Mouse (Mus musculus): ENCODE measurements around the gene 2610001J05Rik. TPM values are rescaled to one million over a fixed set of nuclear protein-coding genes. Genes with fewer than 3 reads are reported as not detected.
A peak's percentile ranks its signal among the peaks of the same experiment; 100 is the strongest.

Gene 2610001J05Rik
- total and polyA plus RNA-seq, 3 experiments: 28.1 to 45.4 TPM; not detected in 1

DNA sequence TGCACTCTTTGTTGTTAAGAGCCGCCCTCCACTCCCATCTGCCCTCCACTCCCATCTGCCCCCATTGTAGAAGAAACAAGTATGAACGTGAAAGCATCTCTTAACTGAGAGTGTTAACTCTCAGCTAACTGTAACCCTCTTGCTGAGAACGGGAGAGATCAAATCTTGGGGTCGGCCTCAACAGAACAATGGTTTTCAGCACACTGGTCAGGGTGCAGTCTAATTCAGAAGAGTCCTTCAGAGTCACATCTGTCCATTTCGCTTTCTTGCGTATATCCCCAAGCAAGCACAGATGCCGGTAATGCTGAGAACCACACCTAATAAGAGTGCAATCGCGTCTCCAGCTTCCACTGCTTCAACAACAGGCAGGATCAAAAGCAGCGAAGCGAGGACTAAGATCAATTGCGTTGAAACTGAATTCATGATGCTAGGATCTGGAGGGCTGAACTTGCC is 1.0 kb downstream of the 2610001J05Rik start:
- peaks cover 2% of the 10 kb centered on the region; the same call in 1 of the 2 replicates for H3K79me2 ChIP-seq (ENCODE audit: control insufficient read depth, insufficient read depth, low read length, poor library complexity)
- peaks cover 0 to 11% of the 10 kb centered on the region in 2 experiments; a peak in 2 of 4 replicates for H3K36me3 ChIP-seq (ENCODE audit: control insufficient read depth in 1 of 2, insufficient read depth in 2 of 2, low read length in 2 of 2)
- H3K9me3 ChIP-seq (replicated peaks; ENCODE audit: insufficient read depth, low read length): no peaks in the 10 kb centered on the region
- H3K9ac ChIP-seq (ENCODE audit: control insufficient read depth, low read depth, low read length, poor library complexity, severe bottlenecking): peak overlapping the region; percentile 81
- peak; percentile 37 for DNase-seq (ENCODE audit: low read depth, low spot score)
- peaks cover 0 to 6% of the 10 kb centered on the region in 2 experiments; a peak in 3 of 4 replicates for H3K4me1 ChIP-seq (ENCODE audit: control insufficient read depth in 1 of 2, insufficient read depth in 2 of 2, low read length in 2 of 2)
- peak overlapping the region; percentile 58 for H3K27ac ChIP-seq (ENCODE audit: control insufficient read depth, low read depth, low read length)
- TF ChIP-seq ZNF384 (IDR thresholded peaks at IDR 0.05; ENCODE audit: low read depth, low read length) (no peak), SMC3 (IDR thresholded peaks at IDR 0.05; ENCODE audit: low read depth, low read length) (no peak), POLR2A (IDR thresholded peaks at IDR 0.05; ENCODE audit: control insufficient read depth in 1 of 2, insufficient read depth in 1 of 2, low read depth in 1 of 2, low read length in 2 of 2, poor library complexity in 1 of 2) (no peak), USF2 (IDR thresholded peaks at IDR 0.05; ENCODE audit: borderline replicate concordance in 1 of 2, insufficient read depth in 1 of 2, low read depth in 1 of 2, low read length in 2 of 2) (no peak), CTCF (IDR thresholded peaks at IDR 0.05 in 2 of 3, conservative IDR thresholded peaks at IDR 0.05 in 1 of 3; ENCODE audit: control insufficient read depth in 1 of 3, insufficient read depth in 1 of 3, low read depth in 2 of 3, low read length in 3 of 3, poor library complexity in 1 of 3, severe bottlenecking in 1 of 3) (no peak), E2F4 (IDR thresholded peaks at IDR 0.05; ENCODE audit: borderline replicate concordance, low read depth, low read length) (no peak), MEF2A (IDR thresholded peaks at IDR 0.05; ENCODE audit: extremely low read depth, insufficient replicate concordance, low read depth, low read length, poor library complexity, severe bottlenecking) (no peak), TAL1 (IDR thresholded peaks at IDR 0.05; ENCODE audit: low read length) (no peak), CHD1 (IDR thresholded peaks at IDR 0.05; ENCODE audit: low read depth, low read length) (no peak), ZMIZ1 (IDR thresholded peaks at IDR 0.05; ENCODE audit: low read depth, low read length) (no peak), MAX (IDR thresholded peaks at IDR 0.05; ENCODE audit: low read length) (no peak), EP300 (IDR thresholded peaks at IDR 0.05; ENCODE audit: low read depth in 1 of 2, low read length in 2 of 2) (no peak), USF1 (IDR thresholded peaks at IDR 0.05; ENCODE audit: low read depth, low read length) (no peak), NELFE (IDR thresholded peaks at IDR 0.05; ENCODE audit: low read depth, low read length) (no peak), JUND (IDR thresholded peaks at IDR 0.05; ENCODE audit: low read depth, low read length) (no peak), UBTF (IDR thresholded peaks at IDR 0.05; ENCODE audit: borderline replicate concordance, insufficient read depth, low read depth, low read length) (no peak), POLR2AphosphoS2 (IDR thresholded peaks at IDR 0.05; ENCODE audit: low read length) (no peak), POLR2AphosphoS5 (IDR thresholded peaks at IDR 0.05; ENCODE audit: borderline replicate concordance, low read depth, low read length) (no peak)
- H3K4me3 ChIP-seq (ENCODE audit: control insufficient read depth in 1 of 2, insufficient read depth in 1 of 2, low read depth in 2 of 2, low read length in 2 of 2): peak overlapping the region; percentile 51 to 74
- no peaks in the 10 kb centered on the region for H3K27me3 ChIP-seq (ENCODE audit: control insufficient read depth in 1 of 2, insufficient read depth in 2 of 2, low read length in 2 of 2)

DNA sequence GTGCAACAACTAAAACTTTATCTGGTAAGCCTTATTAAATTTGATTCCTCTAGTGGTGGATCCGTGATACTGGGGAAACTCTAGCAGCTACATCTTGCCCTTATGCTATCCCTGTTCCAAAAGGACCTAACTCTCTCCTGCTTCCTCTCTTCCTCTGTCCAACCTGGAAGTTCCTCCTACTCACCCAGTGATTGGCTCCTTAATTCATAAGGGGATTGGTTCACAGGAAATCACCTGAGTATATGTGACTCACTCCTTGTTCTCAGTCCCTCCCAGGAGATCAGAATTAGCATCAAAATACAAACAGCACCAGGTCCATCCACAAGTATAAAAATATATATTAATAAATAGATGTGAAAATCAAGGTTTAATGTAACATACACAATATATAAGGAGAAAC is 10.7 kb downstream of the 2610001J05Rik start:
- no peaks in the 10 kb centered on the region; a peak in 1 of 4 replicates for H3K36me3 ChIP-seq (ENCODE audit: control insufficient read depth in 1 of 2, insufficient read depth in 2 of 2, low read length in 2 of 2)
- TF ChIP-seq TAL1 (IDR thresholded peaks at IDR 0.05; ENCODE audit: low read length) (no peak), TCF12 (IDR thresholded peaks at IDR 0.05; ENCODE audit: low read depth, low read length) (no peak), E2F4 (IDR thresholded peaks at IDR 0.05; ENCODE audit: borderline replicate concordance, low read depth, low read length) (no peak), UBTF (IDR thresholded peaks at IDR 0.05; ENCODE audit: borderline replicate concordance, insufficient read depth, low read depth, low read length) (no peak), CHD2 (IDR thresholded peaks at IDR 0.05; ENCODE audit: low read length) (no peak), MAX (IDR thresholded peaks at IDR 0.05; ENCODE audit: low read length) (no peak), MYC (IDR thresholded peaks at IDR 0.05; ENCODE audit: low read depth, low read length) (no peak), ZC3H11A (IDR thresholded peaks at IDR 0.05; ENCODE audit: low read depth, low read length) (no peak), ZNF384 (IDR thresholded peaks at IDR 0.05; ENCODE audit: low read depth, low read length) (no peak), BHLHE40 (IDR thresholded peaks at IDR 0.05; ENCODE audit: borderline replicate concordance, low read depth, low read length) (no peak), ZKSCAN1 (IDR thresholded peaks at IDR 0.05; ENCODE audit: low read depth, low read length) (no peak), EP300 (IDR thresholded peaks at IDR 0.05; ENCODE audit: low read depth in 1 of 2, low read length in 2 of 2) (no peak)
- no peak for DNase-seq (ENCODE audit: low read depth, low spot score)
- no peaks in the 10 kb centered on the region for H3K27me3 ChIP-seq (ENCODE audit: control insufficient read depth in 1 of 2, insufficient read depth in 2 of 2, low read length in 2 of 2)
- no peaks in the 10 kb centered on the region for H3K4me1 ChIP-seq (ENCODE audit: control insufficient read depth in 1 of 2, insufficient read depth in 2 of 2, low read length in 2 of 2)
- H3K27ac ChIP-seq (ENCODE audit: control insufficient read depth, low read depth, low read length): no peak overlapping the region
- no peaks in the 10 kb centered on the region for H3K79me2 ChIP-seq (ENCODE audit: control insufficient read depth, insufficient read depth, low read length, poor library complexity)
- H3K9me3 ChIP-seq (replicated peaks; ENCODE audit: insufficient read depth, low read length): no peaks in the 10 kb centered on the region
- no peak overlapping the region for H3K9ac ChIP-seq (ENCODE audit: control insufficient read depth, low read depth, low read length, poor library complexity, severe bottlenecking)
- H3K4me3 ChIP-seq (ENCODE audit: control insufficient read depth in 1 of 2, insufficient read depth in 1 of 2, low read depth in 2 of 2, low read length in 2 of 2): no peak overlapping the region
